In genomic region chr11:8435101-8435500, GRCm38 (mm10) we compare ENCODE assay signal across 22 mouse cellular contexts.
"Had no signal": no experiment of that assay in that cellular context is flagged by ENCODE, and none has a peak within 500 bp of the region (broad histone marks: within the 10 kb centered on the region; RNA-seq: fewer than 3 reads in every experiment).

No protein-coding gene starts in this region.

- H3K9me3 ChIP-seq: kidney, embryonic 15.5 days; limb, embryonic 13.5 days; liver, embryonic 12.5 days; liver, embryonic 15.5 days; midbrain, embryonic 12.5 days; midbrain, embryonic 15.5 days; neural tube, embryonic 12.5 days; neural tube, embryonic 15.5 days had no signal

- H3K27me3 ChIP-seq: kidney, embryonic 15.5 days; limb, embryonic 13.5 days; liver, embryonic 12.5 days; liver, embryonic 15.5 days; midbrain, embryonic 12.5 days; midbrain, embryonic 15.5 days; neural tube, embryonic 12.5 days; neural tube, embryonic 15.5 days had no signal

- DNase-seq: kidney, adult 8-10 months; kidney, postnatal 10 days; kidney, postnatal 36 days; layer of hippocampus, postnatal 36 days; liver; lung, adult 18-20 months; right cerebral cortex, adult 18-20 months; right cerebral cortex, postnatal 14 days; right cerebral cortex, postnatal 4 days; thymus, adult 2 months; thymus, postnatal 14 days; thymus, postnatal 4 days had no signal

- H3K4me2 ChIP-seq: kidney, embryonic 15.5 days; limb, embryonic 13.5 days; liver, embryonic 12.5 days; liver, embryonic 15.5 days; midbrain, embryonic 12.5 days; midbrain, embryonic 15.5 days; neural tube, embryonic 12.5 days; neural tube, embryonic 15.5 days had no signal

- ATAC-seq: liver, embryonic 12.5 days; midbrain, embryonic 15.5 days had no signal

- H3K27ac ChIP-seq: kidney, embryonic 15.5 days; left cerebral cortex, adult 2 months; limb, embryonic 13.5 days; liver, embryonic 12.5 days; liver, embryonic 15.5 days; macrophage; midbrain, embryonic 12.5 days; midbrain, embryonic 15.5 days; neural tube, embryonic 12.5 days; neural tube, embryonic 15.5 days had no signal

- H3K36me3 ChIP-seq: midbrain, embryonic 15.5 days had no signal

- H3K4me3 ChIP-seq: kidney, embryonic 15.5 days; left cerebral cortex, adult 2 months; limb, embryonic 13.5 days; liver, embryonic 12.5 days; liver, embryonic 15.5 days; midbrain, embryonic 12.5 days; midbrain, embryonic 15.5 days; neural tube, embryonic 12.5 days; neural tube, embryonic 15.5 days had no signal

- H3K9ac ChIP-seq: kidney, embryonic 15.5 days; limb, embryonic 13.5 days; liver, embryonic 12.5 days; liver, embryonic 15.5 days; midbrain, embryonic 12.5 days; midbrain, embryonic 15.5 days; neural tube, embryonic 12.5 days; neural tube, embryonic 15.5 days had no signal

- H3K4me1 ChIP-seq: kidney, embryonic 15.5 days; liver, embryonic 12.5 days; liver, embryonic 15.5 days; midbrain, embryonic 12.5 days; midbrain, embryonic 15.5 days; neural tube, embryonic 12.5 days; neural tube, embryonic 15.5 days had no signal
